Mouse (Mus musculus) ES-Bruce4 (cell line): Measurements from ENCODE around the gene Cth. TPM values are rescaled to one million over a fixed set of nuclear protein-coding genes. Genes with fewer than 3 reads are reported as not detected.
"Not testable (repeated sequence)": the region's sequence is repeated elsewhere in the genome, so short reads cannot be mapped to it uniquely, and the experiment has no call there.

Experiments used
- H3K27ac ChIP-seq: 2 replicates; pipeline ENCODE4 v1.5.1; 2012; ENCODE audit warnings: low read length, inconsistent platforms; ENCODE audit not compliant: insufficient read depth
- H3K27me3 ChIP-seq: 2 replicates; pipeline ENCODE4 v1.6.1; 2012; ENCODE audit warnings: mild to moderate bottlenecking, low read length, inconsistent platforms; ENCODE audit not compliant: control insufficient read depth, poor library complexity, insufficient read depth, severe bottlenecking
- H3K36me3 ChIP-seq: 2 replicates; pipeline ENCODE4 v1.6.1; 2012; ENCODE audit warnings: inconsistent platforms, mild to moderate bottlenecking, low read length, moderate library complexity; ENCODE audit not compliant: control insufficient read depth, poor library complexity, insufficient read depth, severe bottlenecking
- H3K4me1 ChIP-seq: one replicate; pipeline ENCODE4 v1.8.1; 2011; ENCODE audit warnings: low read length; ENCODE audit not compliant: control insufficient read depth, insufficient read depth
- H3K4me3 ChIP-seq: 2 replicates; pipeline ENCODE4 v1.5.1; 2011; ENCODE audit warnings: low read depth, mild to moderate bottlenecking, low read length
- H3K9ac ChIP-seq: 2 replicates; pipeline ENCODE4 v1.6.1; 2012; ENCODE audit warnings: low read depth, mild to moderate bottlenecking, inconsistent platforms; ENCODE audit not compliant: poor library complexity, severe bottlenecking
- H3K9me3 ChIP-seq: replicated peaks from 2 replicates; pipeline ENCODE4 v1.6.1; 2012; ENCODE audit warnings: mild to moderate bottlenecking, low read length, inconsistent platforms; ENCODE audit not compliant: control insufficient read depth, poor library complexity, insufficient read depth, severe bottlenecking
- CTCF ChIP-seq: IDR thresholded peaks from one replicate; pipeline ENCODE4 v1.8.1; 2011; ENCODE audit warnings: low read depth, low read length
- EP300 ChIP-seq: IDR thresholded peaks from 2 replicates; pipeline ENCODE4 v1.6.1; 2011; ENCODE audit warnings: low read depth, low read length; ENCODE audit not compliant: insufficient read depth
- POLR2A ChIP-seq: IDR thresholded peaks from one replicate; pipeline ENCODE4 v1.8.1; 2011; ENCODE audit warnings: low read length; ENCODE audit not compliant: insufficient read depth
- polyA plus RNA-seq: library from polyadenylated mRNA; stranded (reverse); fragments of >200 nt; gene quantifications from 2 replicates; pipeline ENCODE4 v1.2.4, GENCODE M21; 2011; ENCODE audit warnings: low read depth; ENCODE audit not compliant: missing spikeins, insufficient read depth, insufficient read length

The Cth gene
- polyA plus RNA-seq, 1 experiment = 52.8 TPM

DNA sequence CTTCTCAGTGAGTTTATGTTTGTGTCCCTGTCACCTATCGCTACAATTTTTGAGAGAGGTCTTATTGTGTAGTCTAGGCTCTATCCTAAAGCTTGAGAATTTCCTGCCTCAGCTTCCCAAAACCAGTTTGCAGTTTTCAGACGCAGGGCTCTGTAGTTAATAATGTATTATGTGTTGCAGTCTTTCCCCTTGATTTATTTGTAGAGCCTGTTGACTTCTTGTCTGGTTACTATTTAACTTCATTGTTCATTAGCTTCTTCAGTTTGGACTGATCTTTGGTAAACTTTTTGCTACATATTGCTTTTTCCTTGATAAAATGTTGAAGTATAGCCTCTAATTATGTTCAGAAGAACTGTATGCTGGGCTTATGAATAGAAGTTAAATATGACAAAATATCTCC lies 27.8 kb upstream of the Cth start:
- Histone ChIP-seq H3K9ac (no peak overlapping the region), H3K27ac (no peak overlapping the region), H3K9me3 (no peaks in the 10 kb centered on the region), H3K4me1 (no peaks in the 10 kb centered on the region), H3K27me3 (no peaks in the 10 kb centered on the region), H3K36me3 (peaks cover 6% of the 10 kb centered on the region; the same call in 1 of the 2 replicates), H3K4me3 (no peak overlapping the region)
- TF ChIP-seq CTCF = no peak
- TF ChIP-seq EP300 = no peak
- TF ChIP-seq POLR2A = no peak

DNA sequence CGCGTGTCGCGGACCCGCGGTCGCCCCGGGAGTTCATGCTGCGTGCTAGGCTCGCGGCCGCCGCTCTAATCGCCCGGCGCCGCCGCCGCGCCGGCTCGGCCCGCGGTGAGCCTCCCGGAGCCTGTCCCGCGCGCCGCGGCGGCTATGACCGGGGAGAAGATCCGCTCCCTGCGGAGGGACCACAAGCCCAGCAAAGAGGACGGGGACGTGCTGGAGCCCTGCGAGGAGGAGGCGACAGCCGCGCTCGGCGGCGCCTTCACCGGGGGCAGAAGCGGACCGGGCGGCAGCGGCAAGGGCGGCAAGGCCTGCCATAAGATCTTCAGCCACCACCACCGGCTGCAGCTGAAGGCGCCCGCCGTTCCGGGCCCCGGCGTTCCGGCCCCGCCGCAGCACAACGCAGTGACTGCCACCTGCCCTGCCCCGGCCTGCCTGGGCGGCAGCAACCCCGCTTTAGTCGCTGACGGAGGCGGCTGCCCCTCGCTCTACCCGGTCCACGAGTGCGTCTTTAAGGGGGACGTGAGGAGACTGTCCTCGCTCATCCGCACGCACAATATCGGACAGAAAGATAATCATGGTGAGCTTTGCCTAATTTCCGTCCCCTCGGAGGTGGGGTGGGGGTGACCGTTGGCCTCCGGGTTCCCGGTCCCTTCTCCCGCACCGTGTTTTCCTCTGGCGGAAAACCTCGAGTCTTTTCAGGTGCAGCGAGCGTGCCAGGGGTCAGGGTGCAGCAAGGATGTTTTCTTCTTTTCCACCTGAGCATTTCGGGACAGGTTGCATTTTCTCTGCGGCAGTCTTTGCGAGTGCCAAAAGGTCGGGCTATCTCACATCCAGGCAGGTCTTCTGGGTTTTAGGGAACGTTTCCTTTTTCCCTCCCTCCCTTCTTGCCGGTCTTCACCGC lies 22.8 kb upstream of the Cth start:
- no peak for TF ChIP-seq POLR2A
- no peak for TF ChIP-seq EP300
- TF ChIP-seq CTCF = no peak
- H3K9me3 ChIP-seq = no peaks in the 10 kb centered on the region
- no peaks in the 10 kb centered on the region for H3K27me3 ChIP-seq
- H3K4me3 ChIP-seq = peak overlapping the region; percentile 94
- H3K36me3 ChIP-seq = peaks cover 6% of the 10 kb centered on the region; the same call in 1 of the 2 replicates
- H3K4me1 ChIP-seq = no peaks in the 10 kb centered on the region
- no peak overlapping the region for H3K27ac ChIP-seq
- H3K9ac ChIP-seq = peak overlapping the region; percentile 95

DNA sequence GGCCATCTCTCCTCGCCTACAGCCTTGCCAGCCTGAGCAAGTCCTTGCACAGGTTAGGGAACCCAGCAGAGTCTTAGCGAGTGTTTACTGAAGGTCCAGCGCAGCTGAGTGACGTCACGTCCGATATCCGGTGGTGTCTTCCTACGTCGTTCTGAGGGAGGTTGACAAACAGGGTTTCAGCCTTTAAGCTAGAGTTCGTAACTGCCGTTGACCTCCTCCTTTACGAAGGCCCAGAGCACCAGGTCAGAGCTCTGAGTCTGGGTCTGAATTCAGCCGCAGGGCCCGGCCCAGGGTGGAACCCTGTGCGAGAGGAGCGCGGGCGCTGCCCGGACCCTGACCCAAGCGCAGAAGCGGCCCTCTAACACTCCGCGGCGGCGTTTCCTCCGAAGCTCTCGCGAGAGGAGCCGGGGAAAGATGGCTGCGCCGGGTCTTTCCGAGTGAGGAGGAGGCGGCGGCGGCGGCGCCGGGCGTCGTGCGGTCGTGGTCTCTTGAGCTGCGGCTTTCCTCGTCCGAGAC lies 22.0 kb upstream of the Cth start, which contains the start of gene Ankrd13c:
Gene Ankrd13c (plus strand): TSS at position 397 of the 516 bp plus-strand sequence.
- H3K4me3 ChIP-seq = peak within 1 kb of the TSS; percentile 94
- no peaks in the 10 kb centered on the region for H3K27me3 ChIP-seq
- peak within 1 kb of the TSS; percentile 85 for H3K27ac ChIP-seq
- no peaks in the 10 kb centered on the region for H3K4me1 ChIP-seq
- H3K9ac ChIP-seq = peak within 1 kb of the TSS; percentile 95
- no peaks in the 10 kb centered on the region for H3K9me3 ChIP-seq
- peaks cover 6% of the 10 kb centered on the region; the same call in 1 of the 2 replicates for H3K36me3 ChIP-seq
- TF ChIP-seq CTCF (no peak), EP300 (no peak), POLR2A (no peak)

DNA sequence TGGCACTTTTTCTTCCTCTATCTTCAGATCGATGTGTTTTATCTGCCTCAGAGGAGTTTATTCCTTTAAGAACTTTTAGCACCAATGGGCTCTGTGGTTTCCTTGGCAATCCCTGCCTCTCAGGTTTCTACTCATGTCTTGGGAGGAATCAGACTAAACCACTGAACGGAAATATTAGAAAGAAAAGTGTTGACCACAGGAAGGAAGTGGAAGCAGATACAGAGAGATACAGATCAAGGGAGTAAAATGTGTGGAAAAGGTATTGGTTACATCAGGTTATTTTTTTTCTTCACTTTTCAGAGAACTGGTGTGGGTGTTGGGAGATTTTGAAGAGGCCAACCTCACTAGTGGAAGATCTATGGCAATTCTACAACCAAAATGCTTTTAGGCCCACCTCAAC lies 13.7 kb upstream of the Cth start:
- no peak overlapping the region for H3K4me3 ChIP-seq
- TF ChIP-seq EP300 (no peak), POLR2A (no peak), CTCF (no peak)
- H3K27ac ChIP-seq = no peak overlapping the region
- H3K4me1 ChIP-seq = no peaks in the 10 kb centered on the region
- no peak overlapping the region for H3K9ac ChIP-seq
- no peaks in the 10 kb centered on the region for H3K27me3 ChIP-seq
- H3K9me3 ChIP-seq = no peaks in the 10 kb centered on the region
- no peaks in the 10 kb centered on the region for H3K36me3 ChIP-seq

DNA sequence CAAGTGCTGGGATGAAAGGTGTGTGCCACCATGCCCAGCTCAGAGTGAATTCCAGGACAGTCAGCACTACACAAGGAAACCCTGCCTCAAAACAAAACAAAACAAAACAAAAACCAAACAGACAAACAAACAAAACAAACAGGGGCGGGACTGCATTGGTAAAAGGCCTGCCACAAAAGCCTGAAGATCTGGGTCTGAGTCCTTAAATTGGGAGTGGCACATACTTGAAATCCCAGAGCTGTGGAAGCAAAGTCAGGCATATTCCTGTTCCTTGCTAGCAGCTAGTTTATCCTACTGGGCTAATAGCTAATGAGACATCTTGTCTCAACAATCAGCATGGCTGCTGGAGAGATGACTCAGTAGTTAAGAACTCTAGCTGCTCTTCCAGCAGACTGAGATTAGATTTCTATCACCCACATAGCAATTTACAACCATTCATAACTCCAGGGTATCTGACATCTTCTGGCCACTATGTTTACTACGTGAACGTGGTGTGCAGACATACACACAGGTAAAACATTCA lies 9.5 kb upstream of the Cth start:
- no peaks in the 10 kb centered on the region for H3K27me3 ChIP-seq

DNA sequence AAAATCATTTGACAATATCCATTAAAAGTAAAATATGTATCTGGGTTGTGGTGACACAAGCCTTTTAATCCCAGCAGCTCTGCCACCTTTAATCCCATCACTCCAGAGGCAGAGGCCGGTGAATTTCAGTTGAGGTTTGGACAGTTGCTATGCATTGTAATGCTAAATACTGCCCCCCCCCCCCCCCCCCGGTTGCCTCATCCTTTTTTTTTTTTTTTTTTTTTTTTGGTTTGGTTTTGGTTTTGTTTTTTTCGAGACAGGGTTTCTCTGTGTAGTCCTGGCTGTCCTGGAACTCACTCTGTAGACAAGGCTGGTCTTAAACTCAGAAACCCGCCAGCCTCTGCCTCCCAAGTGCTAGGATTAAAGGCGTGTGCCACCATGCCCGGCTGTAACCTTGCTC lies 8.3 kb upstream of the Cth start:
- H3K9me3 ChIP-seq, H3K27me3 ChIP-seq, H3K36me3 ChIP-seq, H3K4me3 ChIP-seq, H3K4me1 ChIP-seq: not testable (repeated sequence)
- peak overlapping the region; percentile 81 for H3K27ac ChIP-seq
- 0 out of 2 replicates have a peak overlapping the region, but pooled peaks have one; percentile 22 for H3K9ac ChIP-seq

More for the DNA sequence above, 9.5 kb upstream of the Cth start:
- no peaks in the 10 kb centered on the region for H3K36me3 ChIP-seq
- no peak overlapping the region for H3K4me3 ChIP-seq
- no peak for TF ChIP-seq POLR2A
- no peak for TF ChIP-seq EP300
- no peak for TF ChIP-seq CTCF
- H3K9ac ChIP-seq = no peak overlapping the region
- no peaks in the 10 kb centered on the region for H3K9me3 ChIP-seq
- peak overlapping the region; percentile 2; the same call in 1 of the 2 replicates for H3K27ac ChIP-seq
- peaks cover 5% of the 10 kb centered on the region for H3K4me1 ChIP-seq
